Mouse (Mus musculus) hindlimb bud, embryonic 11.5 days (tissue): ENCODE measurements at regions not wholly inside any gene's neighbourhood (a gene's known extent, or its start where the extent isn't known, plus 50 kb on each side); places are given as distances from the start of the nearest gene placed in this dataset.

ENCODE experiments used
- DNase-seq: peaks from one replicate; pipeline ENCODE4 v3.0.0-alpha.2; 2012; ENCODE audit warnings: low read depth, low spot score; ENCODE audit errors: extremely low spot score

DNA sequence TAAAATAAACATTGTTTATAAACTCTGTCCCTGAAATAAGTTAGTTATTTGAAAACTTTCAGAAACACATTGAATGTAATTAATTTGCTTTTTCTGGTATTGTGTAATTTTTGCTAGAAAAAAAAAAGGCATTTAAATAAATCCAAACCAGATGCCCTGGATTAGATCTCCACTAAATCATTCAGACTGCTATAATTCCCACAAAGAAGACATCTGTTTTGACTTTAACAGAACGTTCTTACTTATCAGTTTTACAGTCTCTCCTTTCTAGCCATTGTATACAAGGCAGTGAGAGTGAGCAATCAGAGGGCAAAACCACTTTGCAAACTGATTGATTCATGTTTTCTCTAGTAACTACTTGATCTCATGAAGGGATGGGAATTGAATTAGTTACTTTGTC is 478.8 kb downstream of the Slitrk6 start:
- peak; percentile 74 for DNase-seq

DNA sequence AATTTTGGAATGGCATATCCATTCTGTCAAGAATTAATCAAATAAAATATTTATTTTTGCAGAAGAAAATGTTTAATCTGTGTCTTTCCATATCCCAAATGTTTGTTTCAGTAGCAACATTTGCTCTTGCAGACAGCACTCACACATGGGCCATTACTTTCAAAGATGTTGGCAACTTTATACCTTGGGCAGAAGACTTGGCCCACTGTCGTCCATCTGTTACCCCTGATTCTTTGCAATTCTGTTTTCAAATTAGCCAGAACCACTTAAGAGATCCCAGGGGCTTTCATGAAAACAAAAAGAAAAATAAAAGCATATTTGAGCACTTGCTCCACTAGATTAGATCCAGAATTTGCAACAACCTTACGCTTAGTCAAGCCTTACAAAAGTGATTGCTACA is 483.7 kb downstream of the Slitrk6 start:
- no peak for DNase-seq

DNA sequence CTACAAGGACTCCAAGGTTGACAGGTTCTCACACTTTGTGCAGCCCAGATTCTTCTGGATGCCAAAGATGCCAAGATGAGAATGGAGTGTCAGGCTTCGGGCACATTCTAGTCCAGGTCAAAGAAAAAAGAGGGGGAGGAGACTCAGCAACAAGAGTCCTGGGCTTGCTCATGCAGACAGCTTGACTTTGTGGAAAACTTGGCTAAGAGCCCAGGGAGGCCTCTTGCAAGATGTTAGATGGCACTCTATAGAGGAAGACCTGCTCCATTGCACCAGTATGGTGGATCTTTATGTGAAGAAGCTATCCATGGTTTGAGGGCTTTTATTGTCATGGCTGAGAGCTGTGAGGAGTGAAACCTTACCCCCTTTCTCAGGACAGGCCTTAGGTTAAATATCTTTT is 510.5 kb downstream of the Slitrk6 start:
- DNase-seq, result no peak

DNA sequence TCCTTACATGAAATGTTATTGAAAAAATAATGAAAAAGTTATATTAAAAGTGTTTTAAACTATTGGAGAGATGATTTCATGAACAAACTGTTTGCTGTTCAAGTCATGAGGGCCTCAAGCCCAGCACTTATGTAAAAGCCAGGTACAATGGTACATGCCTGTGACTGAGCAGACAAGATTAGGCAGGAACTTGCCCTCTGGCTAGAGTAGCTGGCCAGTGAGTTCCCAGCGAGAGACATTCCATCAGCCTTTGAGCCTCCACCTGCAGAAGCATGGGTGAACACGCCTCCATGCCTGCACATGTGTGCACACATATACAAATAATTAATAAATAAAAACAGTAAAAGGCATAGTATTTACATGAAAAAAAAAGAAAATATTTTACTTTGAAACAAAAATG is 511.4 kb downstream of the Slitrk6 start:
- DNase-seq, result no peak

DNA sequence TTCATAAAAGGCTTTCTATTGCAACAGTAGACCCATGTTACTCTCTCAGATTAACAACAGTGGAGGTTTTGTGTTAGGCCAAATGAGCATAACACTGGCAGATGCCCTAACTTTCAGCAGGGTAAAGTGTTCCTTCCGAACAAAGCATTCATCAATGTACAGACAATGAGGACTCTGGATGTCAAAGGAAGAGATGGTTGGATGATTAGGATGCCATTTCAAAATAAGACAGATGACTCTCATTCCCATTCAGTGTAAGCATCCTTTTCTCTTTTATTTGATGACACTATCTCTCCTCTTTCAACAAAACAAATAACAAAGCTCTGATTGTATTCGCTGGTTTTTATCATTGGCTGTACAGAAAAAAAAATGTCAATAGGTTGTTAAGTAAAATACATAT is 516.1 kb downstream of the Slitrk6 start:
- DNase-seq, result no peak

DNA sequence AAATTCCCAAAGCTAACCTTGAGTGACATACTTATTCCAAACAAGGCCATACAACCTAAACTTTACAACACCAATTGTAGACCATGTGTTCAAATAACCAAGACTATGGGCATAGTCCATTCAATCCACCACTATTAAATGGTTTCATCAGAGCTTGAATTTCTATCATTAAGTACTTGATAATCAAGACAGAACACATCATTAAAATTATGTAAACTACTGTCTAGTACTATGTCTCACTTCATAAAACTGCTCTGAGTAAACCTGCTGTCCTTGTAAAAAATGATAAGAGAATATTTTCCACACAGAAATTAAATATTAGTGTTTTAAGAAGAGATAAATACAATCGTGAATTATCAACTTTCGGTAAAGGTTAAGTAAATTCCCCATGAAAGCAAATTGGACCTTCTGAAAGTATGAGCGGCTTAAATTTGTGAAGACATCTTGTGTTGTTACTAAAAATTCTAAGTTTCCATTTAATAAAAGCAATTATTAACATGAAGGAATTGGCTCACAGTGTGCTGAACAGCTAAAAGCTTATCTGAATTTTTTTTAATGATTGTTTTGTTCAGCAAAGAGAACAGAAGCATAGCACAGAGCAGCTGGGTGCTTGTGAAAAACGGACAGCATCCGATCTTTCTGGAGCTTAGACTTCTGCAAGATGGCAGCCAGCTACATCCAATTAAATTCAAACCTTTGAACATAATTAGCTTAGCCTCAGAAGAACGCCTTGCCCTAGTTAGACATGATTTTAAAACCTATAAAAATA is 530.1 kb downstream of the Slitrk6 start:
- no peak for DNase-seq

DNA sequence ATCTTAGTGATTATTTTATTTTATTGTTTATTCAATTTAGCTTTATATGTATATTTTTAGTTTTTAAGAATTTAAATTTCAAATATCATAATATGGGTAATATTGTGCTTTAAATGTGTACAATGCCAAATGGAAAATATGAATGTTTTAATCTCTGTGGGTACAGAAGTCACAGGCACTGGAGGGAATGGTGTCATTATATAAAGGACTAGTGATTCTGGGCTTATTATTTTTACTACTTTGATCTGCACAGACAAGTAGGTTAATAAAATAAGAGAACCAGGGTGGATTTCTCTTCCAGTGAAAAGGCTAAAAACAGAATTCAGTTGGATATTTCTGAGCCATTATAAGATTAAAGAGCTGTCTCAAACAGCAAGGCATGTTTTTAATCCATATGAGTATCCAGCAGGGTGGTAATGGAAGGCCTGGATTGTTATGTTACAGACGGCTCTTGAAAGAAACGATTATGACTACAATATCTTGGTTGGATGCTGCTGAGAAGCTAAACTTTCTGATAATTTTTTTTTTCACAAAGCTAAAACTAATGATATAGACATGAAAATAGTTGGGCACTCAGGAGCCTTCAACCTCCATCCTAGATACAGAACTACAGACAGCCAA is 563.9 kb downstream of the Slitrk6 start:
- no peak for DNase-seq

DNA sequence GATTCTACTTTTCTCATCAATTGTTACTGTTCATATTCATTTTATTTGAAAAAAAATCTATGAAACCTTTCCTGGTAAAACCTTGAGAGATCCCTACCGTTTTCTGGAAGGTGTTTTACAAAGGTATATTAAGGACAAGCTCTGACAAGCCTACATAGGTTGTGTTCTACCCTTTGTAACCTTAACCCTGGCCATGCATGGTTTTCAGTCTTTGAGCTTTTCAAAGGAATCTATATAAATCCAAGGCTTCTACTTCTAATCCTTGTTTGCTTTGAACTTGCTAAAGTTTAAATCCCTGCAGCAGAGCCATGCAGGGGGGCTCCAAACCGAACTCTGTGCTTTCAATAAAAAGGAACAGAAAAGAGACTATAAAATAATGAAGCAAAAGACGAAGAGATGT is 564.5 kb downstream of the Slitrk6 start:
- DNase-seq, result no peak

DNA sequence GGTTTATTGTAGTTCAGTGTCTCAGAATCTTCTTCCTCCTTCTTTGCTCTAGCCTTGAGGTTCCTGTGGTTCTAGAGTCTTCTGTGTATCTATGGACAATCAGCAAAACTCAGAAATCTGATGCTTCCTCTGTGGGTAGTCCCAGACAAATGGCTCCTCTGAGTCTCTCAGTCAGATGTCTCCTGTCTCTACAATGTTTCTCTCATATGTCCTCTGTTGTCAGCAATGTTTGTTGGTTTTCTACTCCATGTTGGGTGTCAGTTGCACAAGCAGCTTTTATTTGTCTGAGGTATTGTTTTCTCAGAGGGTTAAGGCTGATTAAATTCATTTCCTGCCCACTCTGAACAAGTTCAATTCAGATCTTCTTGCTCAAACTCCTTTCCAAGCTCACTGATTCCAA is 575.8 kb downstream of the Slitrk6 start:
- DNase-seq, result no peak

DNA sequence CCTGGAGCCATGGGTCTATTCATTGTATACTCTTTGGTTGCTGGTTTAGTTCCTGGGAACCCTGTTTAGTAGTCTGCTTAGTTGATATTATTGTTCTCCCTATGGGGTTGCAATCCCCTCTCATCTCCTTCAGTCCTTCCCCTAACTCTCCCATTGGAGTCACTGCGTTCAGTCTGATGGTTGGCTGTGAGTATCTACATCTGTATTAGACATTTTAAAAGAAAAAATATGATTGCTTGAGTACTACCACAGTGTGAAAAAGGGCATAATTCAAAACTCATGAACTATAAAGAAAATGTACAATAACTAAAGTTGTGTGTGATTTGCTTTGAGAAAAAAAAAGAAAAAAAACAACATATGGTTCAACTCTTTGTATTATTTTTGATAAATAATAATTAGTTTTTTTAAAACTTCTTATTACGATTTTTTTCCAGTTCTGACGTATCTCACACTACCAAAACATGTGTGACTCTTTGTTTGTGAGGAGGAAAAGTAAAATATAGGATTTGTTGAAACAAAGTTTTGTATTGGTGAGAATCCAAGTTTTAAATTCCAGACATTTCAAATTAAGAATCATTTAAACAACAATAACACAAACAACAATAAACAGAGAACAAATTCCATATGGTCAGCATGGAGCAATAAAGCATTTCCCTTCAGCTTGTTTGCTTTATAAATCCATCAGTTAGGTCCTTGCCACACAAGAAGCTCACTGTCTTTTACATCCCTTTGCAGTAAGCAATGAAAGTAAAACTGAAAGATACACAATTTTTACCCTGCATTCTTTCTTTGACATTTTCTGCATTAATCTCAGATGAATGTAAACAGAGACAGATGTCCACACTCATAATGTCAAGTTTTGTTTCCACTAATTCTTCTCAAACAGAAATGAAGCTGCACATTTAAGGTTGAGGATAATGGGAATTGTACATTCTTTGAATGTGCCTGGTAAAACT is 583.5 kb downstream of the Slitrk6 start:
- DNase-seq, result no peak

DNA sequence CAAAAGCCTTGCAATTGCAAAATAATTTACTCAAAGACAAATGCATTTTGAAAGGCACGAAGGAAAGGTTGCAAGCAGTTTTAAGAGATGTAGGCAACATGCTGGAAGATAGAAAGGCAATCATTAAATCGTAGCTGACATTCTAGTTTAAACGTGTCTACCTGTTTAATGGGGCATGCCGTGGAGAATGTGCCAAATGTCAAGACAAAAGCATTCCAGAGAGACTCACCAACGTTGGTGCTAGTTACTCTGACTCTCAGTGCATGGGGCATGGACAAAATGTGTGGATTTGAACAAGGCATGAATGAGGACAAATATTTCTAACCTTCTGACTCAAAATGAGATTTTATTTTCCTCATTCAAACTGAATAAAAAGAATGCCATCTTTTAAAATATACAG is 586.3 kb downstream of the Slitrk6 start:
- no peak for DNase-seq

DNA sequence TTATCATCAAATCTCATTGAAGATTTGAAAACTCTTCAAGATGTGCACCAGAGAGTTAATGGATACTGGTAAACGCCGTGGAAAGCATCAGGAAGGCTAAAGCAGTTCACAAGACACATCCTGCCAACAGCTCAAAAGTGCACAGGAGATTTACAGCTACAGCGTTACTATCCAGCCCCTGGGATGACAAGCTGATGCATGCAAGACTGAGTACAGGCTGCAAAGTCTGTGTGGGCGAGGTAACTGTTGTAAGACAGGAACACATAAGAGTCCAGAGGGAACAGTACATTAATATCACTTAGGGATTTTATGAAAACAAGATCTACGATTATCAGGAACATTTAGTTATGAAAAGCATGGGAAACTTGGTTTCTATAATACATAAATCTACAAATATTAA is 626.7 kb downstream of the Slitrk6 start:
- no peak for DNase-seq

DNA sequence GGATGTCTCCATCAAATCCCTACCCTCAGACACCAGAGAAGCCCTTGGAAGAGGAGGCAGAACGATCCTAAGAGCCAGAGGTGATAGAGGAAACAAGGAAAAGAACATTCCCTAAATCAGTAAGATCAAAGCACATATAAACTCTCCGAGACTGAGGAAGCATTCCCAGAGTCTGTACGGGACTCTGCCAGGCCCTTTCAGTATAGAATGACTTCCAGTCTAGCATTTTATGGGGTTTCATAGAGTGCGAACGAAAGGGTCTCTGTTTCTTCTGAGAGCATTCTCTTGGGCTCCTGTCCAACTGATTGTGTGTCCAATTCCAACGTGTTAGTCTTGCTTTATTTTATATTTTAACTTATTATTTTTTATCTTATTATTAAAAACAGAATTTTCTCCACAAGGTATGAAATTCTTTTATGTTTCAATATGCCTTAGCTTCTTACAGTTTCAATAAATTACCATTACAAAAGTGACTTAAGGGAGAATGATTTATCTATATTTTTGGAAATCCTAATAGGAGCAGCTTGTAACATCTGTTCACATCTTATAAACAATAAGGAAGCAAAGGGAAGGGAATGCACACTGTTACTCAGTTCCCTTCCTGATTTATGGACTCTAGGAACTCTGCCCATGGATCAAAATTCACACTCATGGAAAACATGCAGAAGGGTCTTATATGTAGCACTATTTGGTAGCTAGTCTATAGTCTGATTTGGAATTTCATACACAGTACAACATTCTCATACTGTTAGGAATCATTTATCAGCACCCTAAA is 628.8 kb downstream of the Slitrk6 start:
- DNase-seq, result no peak

DNA sequence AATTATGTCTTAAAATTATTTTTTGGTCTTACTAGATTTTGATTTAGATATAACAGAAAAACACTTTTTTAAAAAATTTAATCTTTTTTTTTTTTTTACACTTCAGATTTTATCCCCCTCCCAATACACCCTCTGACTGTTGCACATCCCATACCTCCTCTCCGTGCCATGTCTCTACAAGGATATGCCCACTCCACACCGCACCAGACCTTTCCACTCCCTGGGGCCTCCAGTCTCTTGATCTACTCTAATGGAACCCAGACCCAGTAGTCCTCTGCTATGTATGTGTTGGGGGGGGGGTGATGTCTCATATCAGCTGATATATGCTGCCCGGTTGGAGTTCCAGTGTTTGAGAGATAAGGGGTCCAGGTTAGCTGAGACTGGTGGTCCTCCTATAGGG is 632.2 kb downstream of the Slitrk6 start:
- no peak for DNase-seq

DNA sequence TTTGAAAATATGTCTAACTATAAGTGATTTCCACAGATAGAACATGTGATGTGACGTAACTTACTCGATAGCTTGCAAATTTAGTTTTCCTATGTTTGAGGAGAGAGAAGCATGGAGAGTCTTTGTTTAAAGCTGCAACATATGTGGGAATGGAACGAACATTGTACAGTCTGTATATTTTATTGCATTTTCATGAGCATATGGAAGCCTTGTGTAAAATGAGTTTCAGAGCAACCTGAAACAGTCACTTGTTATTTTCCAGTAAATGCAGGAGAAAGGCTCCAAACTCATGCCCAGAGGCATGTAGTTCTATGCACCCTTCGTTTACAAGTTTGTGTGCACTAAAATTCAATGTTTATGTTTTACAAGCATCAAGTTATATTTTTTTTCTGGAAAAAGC is 639.4 kb downstream of the Slitrk6 start:
- DNase-seq, result no peak

DNA sequence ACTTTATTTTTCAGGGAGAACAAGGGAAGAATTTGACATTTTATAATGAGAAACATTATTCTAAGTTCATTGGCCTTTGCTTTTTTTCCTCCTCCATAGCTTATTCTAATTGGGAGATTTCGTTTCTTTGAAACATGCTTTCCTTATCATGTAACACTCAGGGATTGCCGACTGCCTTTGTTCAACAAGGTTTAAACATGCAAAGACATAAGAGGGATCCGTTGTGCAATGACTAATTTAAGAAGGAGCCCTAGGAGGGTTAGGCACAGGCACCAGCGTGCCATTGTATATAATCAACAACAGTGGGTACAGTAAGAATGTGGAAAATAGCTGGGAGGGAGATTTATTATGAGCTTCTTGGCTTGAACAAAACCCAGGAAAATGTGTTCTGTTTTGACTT is 654.1 kb downstream of the Slitrk6 start:
- no peak for DNase-seq

DNA sequence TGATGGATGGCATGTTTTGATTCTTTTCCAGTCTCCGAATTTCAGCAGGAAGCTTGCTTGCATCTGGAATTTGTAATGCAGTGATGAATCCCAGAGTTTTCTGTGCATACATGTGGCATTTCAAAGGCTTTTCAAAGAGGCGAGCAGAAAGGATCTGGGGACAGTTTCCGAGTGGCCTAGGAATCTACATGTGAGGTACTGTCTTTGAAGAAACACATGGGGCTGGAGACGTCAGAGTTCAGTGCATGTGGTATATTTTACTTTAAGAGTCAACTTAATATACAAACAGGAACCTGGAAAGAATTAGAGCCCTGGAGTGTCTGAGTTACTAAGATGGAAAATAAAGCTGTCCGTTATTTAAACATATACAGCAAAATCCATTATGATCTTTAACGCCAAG is 676.6 kb downstream of the Slitrk6 start:
- DNase-seq, result peak; percentile 37

DNA sequence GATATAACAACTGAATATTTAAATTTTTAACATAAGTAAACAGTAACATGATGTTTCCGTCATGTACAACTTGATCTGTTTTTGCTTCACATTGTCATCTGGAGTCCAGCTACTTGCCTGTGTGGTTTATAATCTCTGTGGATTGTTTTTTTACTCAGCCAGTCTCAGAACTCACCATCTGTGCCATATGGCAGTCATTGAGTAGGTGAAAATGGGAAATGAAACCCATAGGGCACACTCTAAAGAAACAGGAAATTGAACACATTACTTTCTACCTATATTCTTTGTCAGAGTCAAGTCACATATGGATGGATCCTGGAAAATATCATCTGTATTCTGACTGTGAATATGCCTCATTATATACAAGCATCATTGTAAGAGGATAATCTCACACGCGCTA is 707.2 kb downstream of the Slitrk6 start:
- DNase-seq, result peak; percentile 24

DNA sequence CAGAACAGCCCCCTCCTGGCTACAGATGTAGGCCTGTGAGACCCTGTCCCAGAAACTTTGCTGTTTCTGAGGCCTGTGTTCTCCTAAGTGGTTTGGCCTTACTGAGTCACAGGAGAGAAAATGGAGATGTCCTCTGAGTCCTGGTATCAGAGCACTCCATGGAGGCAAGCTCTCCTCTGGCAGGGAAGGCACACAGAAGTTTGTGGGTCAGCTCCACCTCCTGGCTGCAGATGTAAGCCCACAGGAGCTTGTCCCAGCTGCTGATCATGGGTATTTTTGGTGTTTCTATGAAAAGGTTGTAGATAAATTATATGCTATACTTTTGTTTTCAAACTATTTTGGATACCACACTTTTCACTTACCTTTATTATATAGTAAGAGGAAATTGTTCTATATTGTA is 711.7 kb downstream of the Slitrk6 start:
- no peak for DNase-seq

DNA sequence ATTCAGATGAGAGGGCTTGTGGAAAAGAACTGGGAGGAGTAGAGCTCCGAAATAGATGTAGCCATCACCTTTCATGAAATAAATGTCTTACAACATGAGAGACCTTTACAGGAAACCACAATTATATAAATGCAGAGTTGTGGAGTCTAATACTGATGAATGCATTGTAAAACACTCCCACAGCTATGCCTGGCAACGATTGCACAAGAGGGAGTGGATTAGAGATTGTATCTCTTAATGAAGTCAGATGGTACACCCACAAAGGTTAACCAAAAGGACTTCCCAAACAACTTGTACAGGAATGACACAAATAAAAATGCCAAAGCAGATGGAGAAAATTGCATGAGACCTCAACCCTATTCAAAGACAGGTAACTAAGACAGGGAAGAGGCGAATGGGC is 733.1 kb downstream of the Slitrk6 start:
- DNase-seq, result no peak

DNA sequence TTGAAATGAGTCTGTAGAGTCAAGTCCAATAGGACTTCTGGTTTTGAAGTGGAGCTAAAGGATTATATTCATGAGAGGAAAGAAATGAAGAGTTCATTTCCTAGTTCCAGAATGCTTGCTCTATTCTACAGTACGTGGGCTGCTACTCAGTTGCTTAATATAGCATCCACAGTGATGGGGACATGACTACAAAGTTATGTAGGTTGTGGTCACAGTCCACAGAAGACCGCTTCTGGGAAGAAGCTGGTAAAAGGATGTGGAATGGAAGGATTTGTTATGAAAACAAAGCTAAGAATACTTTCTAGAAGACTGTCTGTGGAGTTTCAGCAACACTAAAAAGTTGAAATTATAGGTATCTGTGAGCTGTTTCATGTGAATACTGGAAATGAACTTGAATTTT is 739.8 kb downstream of the Slitrk6 start:
- DNase-seq, result no peak
